16 mouse cellular contexts compared by ENCODE assay signal in genomic region chr19:53228064-53228794, GRCm38 (mm10).
A peak's percentile ranks its signal among the peaks of the same experiment; 100 is the strongest.
DNase-seq lines count a peak whose midpoint lies in the region; ATAC-seq lines count a peak whose summit lies in the region.
"Had no signal": no experiment of that assay in that cellular context is flagged by ENCODE, and none has a peak within 500 bp of the region (broad histone marks: within the 10 kb centered on the region; RNA-seq: fewer than 3 reads in every experiment).

No protein-coding gene starts in this region.

- H3K36me3 ChIP-seq in heart, embryonic 12.5 days = peaks cover 59% of the 10 kb centered on the region

- H3K27ac ChIP-seq in heart, embryonic 12.5 days (ENCODE audit: poor library complexity, severe bottlenecking) = peak overlapping the region; percentile 77
- H3K27ac ChIP-seq: kidney, postnatal 0 days; liver, embryonic 15.5 days; macrophage; neural tube, embryonic 12.5 days had no signal

- no peak overlapping the region for H3K4me2 ChIP-seq in heart, embryonic 12.5 days
- H3K4me2 ChIP-seq: liver, embryonic 15.5 days; neural tube, embryonic 12.5 days had no signal

- peak; percentile 21 to 29 for DNase-seq in adrenal gland, postnatal 36 days
- DNase-seq in adrenal gland, postnatal 14 days = no peak
- DNase-seq in heart, postnatal 25 days (ENCODE audit: low spot score) = no peak
- DNase-seq in right cerebral cortex, adult 18-20 months = peak; percentile 44
- no peak for DNase-seq in right cerebral cortex, postnatal 4 days
- peak; percentile 21 to 41 for DNase-seq in left cerebral cortex, postnatal 36 days (ENCODE audit: low spot score in 2 of 2)
- no peak for DNase-seq in gastrocnemius, adult 8-10 months (ENCODE audit: low spot score in 2 of 2)
- DNase-seq: embryo, embryonic 11 days; midbrain, embryonic 14.5 days; thymus, postnatal 14 days had no signal

- peak overlapping the region; percentile 45; the same call in 1 of the 2 replicates for H3K9ac ChIP-seq in heart, embryonic 12.5 days
- H3K9ac ChIP-seq: liver, embryonic 15.5 days; neural tube, embryonic 12.5 days had no signal

- intact Hi-C loops in heart, postnatal 25 days (cut with DNase I) = loop anchor here (5.0 kb wide), 2 partner anchors 86 to 216 kb away; partner anchors contain the start of gene Add3
- intact Hi-C loops in left cerebral cortex, postnatal 36 days (cut with DNase I) = loop anchor here (5.0 kb wide), 1 partner anchor 86 kb away; the partner anchor contains the start of gene Add3

- WGBS in heart, embryonic 12.5 days = 70% methylated on average over 7 of the region's 7 CpGs

- no peaks in the 10 kb centered on the region for H3K9me3 ChIP-seq in heart, embryonic 12.5 days (replicated peaks)
- H3K9me3 ChIP-seq: liver, embryonic 15.5 days; neural tube, embryonic 12.5 days had no signal

- H3K4me3 ChIP-seq in heart, embryonic 12.5 days = no peak overlapping the region
- H3K4me3 ChIP-seq: erythroblast, embryonic 14.5 days; liver, embryonic 15.5 days; neural tube, embryonic 12.5 days had no signal

- ATAC-seq in heart, embryonic 12.5 days (ENCODE audit: insufficient number of reproducible peaks, low FRiP score) = no peak

- no peaks in the 10 kb centered on the region for H3K27me3 ChIP-seq in heart, embryonic 12.5 days (replicated peaks)
- H3K27me3 ChIP-seq: liver, embryonic 15.5 days; neural tube, embryonic 12.5 days had no signal

- peaks cover 47% of the 10 kb centered on the region for H3K4me1 ChIP-seq in heart, embryonic 12.5 days (replicated peaks)
- H3K4me1 ChIP-seq: neural tube, embryonic 12.5 days had no signal

Comparison
In these comparisons a context has a peak if more than half of its experiments do, and no peak if none do; other contexts are left out.
1. DNase-seq: peak in adrenal gland, postnatal 36 days (2 of 2), right cerebral cortex, adult 18-20 months (single experiment) and left cerebral cortex, postnatal 36 days (2 of 2); none in adrenal gland, postnatal 14 days (single experiment), heart, postnatal 25 days (single experiment), right cerebral cortex, postnatal 4 days (single experiment) and gastrocnemius, adult 8-10 months (0 of 2).